Mouse (Mus musculus) gastrocnemius, postnatal 4 days (tissue): Measurements from ENCODE around the gene 1700011L22Rik. TPM values are rescaled to one million over a fixed set of nuclear protein-coding genes. Genes with fewer than 3 reads are reported as not detected.

Experiments
- DNase-seq, 2 experiments: peaks; one replicate each; pipeline ENCODE4 v3.0.0; 2021 to 2022; ENCODE audit warnings: low spot score in 2 of 2, mixed read lengths in 2 of 2
- long read RNA-seq, 2 experiments: library from polyadenylated mRNA; stranded (forward); transcript quantifications; one replicate each; pipeline ENCODE4 v2.0.0; 2021
- total RNA-seq, 2 experiments: library from RNA; stranded (reverse); gene quantifications; 2 replicates each; pipeline ENCODE4 v1.2.3; 2021

1700011L22Rik gene
- total RNA-seq = not detected
- long read RNA-seq, experiment 1 = 0 reads
- long read RNA-seq, experiment 2 = 0 reads

DNA sequence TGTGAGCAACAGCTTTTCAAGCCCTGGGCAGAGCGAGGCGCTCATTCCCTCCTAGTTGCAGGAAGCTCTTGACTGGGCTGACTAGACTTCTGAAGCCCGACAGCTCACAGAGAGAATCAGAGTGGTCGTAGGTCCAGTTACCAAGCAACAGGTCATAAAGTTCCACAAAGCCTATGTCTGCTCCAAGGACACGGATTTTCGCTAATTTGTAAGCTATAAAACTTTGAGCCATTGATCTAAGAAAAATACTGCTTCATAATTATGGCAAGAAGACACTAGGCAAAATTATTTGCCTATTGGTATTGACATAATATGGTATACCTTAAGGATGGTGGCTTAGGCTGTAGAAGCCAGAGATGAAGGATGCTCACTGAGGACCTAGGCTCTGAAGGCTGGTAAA lies at the start of gene 1700011L22Rik:
Gene 1700011L22Rik, minus strand, starts transcription at position 101 of the 400 bp plus-strand sequence.
- no peak for DNase-seq

- peak; percentile 52 to 78 for DNase-seq
Observed at GRCm38 (mm10) chr8:79297763-79298162, 49.4 kb upstream of the 1700011L22Rik start.

DNA sequence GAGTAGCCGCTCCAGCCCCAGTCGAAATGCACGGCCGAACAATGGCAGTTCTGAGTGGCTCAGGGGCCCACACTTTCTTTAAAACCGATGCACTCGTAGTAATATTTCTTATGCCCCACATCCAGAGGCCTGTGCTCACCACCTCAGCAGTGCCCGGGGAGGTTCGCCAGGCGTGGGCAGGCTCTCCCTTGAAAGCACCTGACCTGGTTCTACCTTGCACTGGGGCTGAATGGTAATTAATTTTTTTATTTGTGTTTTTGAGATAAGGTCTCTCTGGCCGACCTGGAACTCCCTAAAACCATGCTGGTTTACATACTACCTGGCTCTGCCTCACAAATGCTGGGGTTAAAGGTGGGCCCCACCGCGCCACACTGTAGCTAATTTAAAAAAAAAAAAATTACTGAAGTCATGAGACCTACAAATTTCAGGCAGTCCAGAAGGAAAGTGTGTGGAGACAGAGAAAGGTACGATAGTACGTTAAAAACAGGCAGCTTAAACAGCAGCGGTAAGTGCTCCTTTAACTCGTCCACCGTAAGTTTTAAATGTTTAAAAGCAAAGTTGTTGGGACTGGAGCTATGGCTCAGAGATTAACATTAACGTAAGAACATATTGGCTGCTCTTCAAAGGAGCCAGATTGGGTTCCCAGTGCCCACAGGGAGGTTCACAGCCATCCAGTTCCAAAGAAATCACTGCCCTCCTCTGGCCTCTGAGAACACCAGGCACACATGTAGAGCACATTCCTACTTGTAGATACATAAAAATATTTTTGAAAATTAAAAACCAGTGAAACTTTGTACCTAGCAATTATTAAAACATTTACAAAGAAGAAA lies 47.1 kb upstream of the 1700011L22Rik start:
- no peak for DNase-seq

DNA sequence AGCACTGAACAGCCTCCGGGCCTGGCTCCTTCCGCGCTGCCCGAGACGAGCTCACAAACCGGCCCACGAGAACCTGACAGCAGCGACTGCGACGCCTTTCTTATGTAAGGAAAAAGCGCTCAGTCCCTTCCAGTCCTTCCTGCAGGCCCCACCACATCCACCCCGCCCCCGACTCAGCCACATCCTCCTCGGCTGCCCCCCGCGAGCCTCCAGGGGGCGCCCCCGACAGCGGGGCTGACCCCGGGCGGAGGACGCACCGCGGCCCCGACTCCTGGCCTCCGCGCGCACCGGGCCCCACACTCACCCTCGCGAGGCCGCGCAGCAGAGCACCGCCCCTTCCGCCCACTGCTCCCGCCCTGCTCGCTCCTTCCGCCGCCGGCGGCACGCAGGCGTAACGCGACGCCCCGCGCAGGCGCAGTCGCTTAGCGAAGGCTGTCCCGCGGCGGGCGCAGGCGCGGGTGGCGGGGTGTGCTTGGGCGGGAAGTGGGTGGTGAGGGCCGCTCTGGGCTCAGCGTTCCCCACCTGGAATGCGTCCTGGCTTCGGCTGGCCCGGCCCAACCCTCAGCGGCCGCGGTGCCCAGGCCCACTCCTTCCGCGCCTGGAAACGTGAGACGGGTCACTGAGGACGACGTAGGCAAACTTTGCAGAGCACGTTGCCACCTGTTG lies 46.4 kb upstream of the 1700011L22Rik start, which contains the start of gene Mmaa:
Gene Mmaa, minus strand, starts transcription at position 328 of the 666 bp plus-strand sequence.
- peak; percentile 97 to 99 for DNase-seq

DNA sequence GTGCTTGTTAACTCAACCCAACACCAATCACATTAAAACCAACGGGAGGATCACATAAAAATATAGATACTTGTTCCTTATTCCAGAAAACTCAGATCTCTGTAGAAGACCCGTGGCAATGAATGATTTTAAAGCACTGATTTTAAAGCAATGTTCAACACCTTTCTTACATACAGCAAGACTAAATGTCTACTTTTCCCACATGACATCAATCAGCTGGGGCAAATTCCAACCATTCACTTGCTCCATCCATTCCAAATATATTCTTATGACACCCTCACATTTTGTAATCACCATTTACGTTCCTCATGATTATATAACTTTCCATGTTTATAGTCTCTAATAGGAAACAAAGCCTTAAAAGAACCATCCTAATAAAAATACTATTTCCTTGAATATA lies 45.5 kb upstream of the 1700011L22Rik start:
- no peak for DNase-seq

DNA sequence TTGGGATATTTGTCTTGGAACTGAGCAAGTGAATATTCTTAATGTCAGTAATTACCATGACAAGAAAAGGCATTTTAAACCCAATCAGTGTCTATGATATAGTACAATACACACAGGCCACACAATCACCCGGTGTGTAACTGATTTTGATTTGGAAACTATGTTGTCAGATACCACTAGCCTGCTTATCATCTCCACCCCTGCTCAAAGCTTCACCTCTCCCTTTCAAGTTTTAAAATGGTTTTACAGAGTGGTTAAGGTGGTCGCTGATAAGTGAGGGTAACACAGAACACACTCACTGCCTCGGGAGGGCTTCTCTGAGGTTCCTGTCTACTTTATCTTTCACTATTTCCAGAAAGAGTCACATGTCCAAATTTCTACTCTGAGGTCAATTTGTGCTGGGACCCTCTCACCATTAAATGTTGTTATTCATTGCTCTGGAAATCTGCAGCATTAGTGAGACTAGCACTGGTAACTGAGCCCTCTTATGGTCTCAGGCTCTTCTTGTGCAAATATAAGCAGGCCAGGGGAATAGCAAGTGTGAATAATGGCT lies 44.4 kb upstream of the 1700011L22Rik start:
- DNase-seq = no peak

DNA sequence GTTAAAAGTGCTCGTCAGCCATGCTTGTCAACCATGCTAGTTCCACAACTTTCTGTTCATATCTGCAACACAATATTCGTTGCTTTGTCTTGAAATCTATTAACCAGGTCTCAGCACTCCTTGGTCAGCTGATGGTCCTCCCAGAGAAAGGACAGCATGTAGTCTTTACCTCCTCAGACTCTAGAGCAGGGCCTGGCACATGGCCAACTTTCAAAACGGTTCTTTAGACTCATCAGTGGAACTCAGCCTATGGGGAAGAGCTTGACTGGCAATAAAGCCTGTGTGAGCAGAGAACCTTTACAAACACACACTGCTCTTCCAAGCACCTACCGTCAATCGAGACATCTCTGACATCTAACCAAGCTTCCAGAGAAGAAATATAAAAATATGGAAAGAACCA lies 41.2 kb upstream of the 1700011L22Rik start:
- no peak for DNase-seq

DNA sequence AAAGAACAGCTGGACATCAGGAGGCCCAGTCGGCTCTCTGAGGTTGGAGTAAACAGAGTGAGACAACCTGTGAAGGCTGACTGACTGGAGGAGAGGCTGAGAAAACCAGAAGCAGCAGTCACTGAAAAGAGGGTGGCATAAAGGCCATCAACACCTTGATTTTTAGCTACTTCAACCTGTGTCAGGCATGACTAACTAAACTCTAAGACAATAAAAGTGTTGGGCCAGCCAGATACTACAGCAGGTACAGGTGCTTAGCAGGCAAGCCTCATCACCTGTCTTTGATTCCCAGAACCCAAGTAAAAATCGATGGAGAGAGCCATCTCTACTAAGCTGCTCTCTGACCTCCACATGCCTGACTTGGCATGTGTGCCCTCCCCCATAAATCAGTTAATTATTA lies 40.3 kb upstream of the 1700011L22Rik start:
- no peak for DNase-seq

DNA sequence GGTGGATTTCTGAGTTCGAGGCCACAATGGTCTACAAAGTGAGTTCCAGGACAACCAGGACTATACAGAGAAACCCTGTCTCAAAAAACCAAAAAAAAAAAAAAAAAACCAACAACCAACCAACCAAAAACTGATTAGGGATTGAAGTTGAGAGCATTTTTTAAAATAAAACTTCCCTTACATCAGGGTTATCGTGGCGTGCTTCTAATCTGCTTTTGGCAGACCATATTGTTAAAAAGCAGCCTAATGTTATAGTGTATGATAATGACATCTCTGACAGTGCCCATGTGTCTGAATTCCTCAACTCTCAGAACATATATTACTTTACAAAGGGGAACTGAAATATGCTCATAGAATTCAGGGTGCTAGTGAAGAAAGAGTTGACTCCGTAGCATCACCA lies 39.9 kb upstream of the 1700011L22Rik start:
- no peak for DNase-seq

GRCm38 (mm10) chr8:79286424-79286823 lies 38.1 kb upstream of the 1700011L22Rik start:
- no peak for DNase-seq

GRCm38 (mm10) chr8:79284626-79285025 lies 36.3 kb upstream of the 1700011L22Rik start:
- DNase-seq = no peak

DNA sequence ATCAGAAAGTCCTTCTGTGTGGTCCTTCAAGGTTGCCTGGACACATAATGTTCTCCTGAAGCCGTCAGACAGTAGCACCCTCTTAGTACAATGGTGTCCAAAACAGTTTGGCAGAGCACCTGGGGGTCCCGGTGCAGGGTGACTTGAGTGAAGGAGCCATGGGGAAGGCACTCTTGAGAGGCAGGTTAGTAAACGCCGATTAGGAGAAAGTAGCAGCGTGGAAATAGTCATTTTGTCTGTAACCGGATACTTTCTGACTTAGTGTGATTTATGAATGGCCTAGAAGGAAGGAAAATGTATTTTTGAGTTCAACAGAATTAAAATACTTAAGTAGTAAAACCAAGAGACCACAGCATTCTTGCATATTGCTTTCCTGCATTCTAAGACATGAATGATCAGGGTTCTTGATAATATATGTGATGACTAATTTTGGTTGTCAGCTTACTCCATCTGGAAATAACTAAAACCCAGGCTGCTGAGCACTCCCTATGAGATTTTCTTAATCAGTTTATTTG lies 33.1 kb upstream of the 1700011L22Rik start:
- no peak for DNase-seq

- no peak for DNase-seq
Observed at GRCm38 (mm10) chr8:79277264-79277870, 29.0 kb upstream of the 1700011L22Rik start.

DNA sequence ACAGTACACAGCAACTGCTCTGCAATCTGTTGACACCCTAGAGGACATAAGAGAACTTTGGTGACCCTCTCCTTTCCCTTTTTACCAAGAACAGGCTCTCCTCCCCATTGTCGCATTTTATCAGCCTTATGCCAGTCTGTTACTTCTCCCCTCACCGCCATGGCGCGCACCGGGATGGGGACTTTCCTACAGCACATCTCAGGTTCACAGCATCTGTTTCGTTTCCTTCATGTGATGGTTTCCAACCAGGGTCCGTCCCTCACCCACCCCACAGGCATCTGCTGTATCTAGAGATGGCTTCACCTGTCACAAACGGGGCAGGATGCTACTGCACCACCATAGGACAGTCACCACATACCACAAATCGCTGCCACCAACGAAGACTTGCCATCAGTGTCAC lies 26.6 kb upstream of the 1700011L22Rik start:
- no peak for DNase-seq

- DNase-seq = no peak
Observed at GRCm38 (mm10) chr8:79273776-79274175, 25.4 kb upstream of the 1700011L22Rik start.

- DNase-seq = no peak
Observed at GRCm38 (mm10) chr8:79272676-79273075, 24.3 kb upstream of the 1700011L22Rik start.

DNA sequence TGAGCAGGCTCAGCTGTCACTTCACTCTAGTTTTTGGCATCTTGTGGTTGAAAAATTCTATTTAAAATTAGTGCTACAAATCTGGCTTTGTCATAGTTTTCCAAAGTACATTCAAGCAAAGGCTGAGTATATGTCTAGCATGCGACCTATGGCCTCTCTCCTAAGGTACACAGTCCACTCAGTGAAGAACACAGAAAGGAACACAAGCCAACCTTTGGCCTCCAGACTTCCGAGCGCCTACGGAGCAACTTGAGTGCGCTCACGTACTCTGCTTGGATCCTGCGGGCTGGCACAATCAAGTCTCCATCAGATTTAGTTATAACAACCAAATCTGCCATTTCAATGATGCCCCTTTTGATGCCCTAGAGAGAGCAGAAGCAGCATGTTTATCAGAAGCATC lies 20.6 kb upstream of the 1700011L22Rik start:
- no peak for DNase-seq

DNA sequence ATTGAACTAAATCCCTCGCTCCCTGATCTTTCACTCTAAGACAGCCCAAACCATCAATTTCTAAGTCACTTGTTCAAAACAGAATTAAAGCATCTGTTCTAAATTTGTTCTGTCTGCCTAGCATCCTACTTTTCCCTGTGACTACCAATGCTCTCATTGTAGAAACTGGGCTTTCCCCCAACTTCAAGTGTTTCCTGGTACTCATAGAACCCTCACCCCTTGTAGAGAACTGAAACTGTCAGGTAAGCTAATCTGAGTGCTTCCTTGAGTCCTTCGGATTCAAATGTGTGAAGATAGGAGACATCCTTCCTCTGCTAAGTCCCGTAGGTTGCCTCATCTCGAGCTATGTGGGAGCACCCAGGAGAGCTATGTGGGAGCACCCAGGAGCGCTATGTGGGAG lies 13.6 kb upstream of the 1700011L22Rik start:
- no peak for DNase-seq

DNA sequence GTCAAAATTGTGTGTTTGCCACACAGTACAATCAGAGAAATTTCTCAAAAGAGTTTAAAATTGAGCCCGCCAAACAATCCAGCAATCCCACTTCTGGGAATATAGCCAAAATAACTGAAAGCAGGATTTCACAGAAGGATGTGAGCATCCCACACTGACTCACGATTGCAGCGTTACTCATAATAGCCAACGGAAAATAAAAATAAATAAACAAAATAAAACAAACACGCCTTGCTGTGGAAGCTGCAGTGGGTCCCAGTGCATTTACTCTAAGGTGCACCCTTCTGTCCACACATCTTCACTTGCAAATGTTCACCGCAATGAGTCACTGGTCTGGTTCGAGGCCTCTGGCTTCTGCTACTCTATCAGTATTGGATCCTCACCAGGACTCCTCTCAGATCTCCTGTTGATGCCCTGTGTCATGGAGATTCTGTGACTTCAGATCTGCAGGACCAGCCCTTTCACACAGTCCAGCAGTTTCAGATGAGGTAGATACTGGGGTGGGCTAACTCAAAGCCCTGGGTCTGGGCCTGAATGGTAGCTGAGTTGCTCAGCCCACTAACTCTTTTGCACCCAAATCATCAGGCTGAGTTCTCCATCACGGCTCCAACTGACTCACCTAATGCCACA lies 7.8 kb upstream of the 1700011L22Rik start:
- no peak for DNase-seq

DNA sequence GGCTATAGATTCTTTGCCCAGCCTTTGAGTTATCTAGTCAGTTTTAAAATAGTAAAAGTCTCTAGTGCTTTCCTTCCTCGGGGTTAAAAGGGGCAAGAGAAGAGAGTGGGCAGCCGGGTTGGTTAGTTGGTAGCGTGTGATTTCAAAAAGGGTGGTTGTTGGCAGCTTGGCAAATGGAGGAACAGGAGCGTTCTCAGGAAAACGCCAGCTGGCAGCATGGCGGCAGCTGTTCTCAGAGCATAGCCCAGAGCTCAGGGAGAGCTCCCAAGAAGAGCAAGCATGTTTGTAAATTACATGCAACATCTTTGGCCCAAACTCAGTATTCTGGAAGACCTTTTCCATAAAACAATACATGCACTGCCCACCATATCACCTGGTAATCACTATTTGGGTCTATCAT lies 5.4 kb upstream of the 1700011L22Rik start:
- DNase-seq = no peak

DNA sequence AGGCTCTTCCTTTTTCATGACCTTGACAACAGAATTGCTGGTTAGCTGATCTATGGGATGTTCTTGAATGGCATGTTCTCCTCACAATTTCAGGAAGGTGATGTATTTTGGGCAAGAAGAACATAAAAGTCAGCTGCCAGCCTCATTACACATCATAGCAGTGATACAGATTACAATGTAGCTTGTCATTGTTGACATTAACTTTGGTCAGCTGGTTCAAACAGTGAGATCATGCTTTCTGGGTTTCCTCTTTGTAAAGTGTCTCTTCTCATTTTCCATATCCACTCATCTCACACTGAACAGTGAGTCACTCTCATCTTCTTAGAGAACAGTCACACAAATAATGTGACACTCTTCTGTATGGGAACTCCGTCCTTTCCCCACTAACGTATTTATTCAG lies 4.9 kb downstream of the 1700011L22Rik start:
- DNase-seq = no peak
